Mouse (Mus musculus) CH12F3 (cell line): Measurements from ENCODE around the gene Syt11.
"Not testable (repeated sequence)": the region's sequence is repeated elsewhere in the genome, so short reads cannot be mapped to it uniquely, and the experiment has no call there.

ENCODE experiments used
- in situ Hi-C: fragments of 300-500 bp; cut with MboI; formaldehyde crosslinking; loops from 2 replicates; pipeline ENCODE4 v1.14.3; 2020; ENCODE audit warnings: low sequenced_read_pairs

Gene Syt11

DNA sequence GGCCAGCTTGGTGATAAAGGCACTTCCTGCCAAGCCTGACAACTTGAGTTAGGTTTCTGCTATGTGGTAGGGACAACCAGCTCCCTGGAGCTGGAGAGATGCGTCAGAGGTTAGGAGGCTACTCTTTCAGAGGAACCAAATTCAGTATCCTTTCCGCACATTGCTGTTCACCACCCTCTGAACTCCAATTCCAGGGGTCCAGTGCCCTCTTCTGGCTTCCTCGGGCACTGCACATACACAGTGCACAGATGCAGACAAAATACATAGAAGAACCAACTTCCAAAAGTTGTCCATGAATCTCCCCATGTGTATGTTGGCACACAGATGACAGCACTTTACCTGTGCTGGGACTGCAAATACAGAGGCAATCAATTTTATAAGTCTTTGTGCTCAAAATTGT lies 36.3 kb downstream of the Syt11 start:
- in situ Hi-C loops, result no loop called here

DNA sequence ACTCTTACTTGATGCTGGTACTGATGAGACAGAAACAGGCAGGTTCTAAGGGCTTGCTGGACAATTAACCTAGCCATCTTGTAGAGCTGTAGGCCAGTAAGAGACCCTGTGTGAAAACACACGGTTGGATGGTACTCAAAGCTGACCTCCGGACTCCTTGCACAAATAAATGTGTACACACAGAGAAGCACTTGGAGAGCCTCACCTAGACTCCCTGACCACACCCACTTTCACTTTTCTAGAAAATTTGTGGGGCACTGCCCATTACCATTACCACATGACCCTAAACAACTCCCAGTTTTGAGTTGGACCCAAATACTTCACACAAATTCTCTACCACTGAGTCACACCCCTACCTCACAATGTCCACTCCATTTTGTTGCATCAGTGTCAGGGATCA lies 38.4 kb downstream of the Syt11 start:
- in situ Hi-C loops, result no loop called here

DNA sequence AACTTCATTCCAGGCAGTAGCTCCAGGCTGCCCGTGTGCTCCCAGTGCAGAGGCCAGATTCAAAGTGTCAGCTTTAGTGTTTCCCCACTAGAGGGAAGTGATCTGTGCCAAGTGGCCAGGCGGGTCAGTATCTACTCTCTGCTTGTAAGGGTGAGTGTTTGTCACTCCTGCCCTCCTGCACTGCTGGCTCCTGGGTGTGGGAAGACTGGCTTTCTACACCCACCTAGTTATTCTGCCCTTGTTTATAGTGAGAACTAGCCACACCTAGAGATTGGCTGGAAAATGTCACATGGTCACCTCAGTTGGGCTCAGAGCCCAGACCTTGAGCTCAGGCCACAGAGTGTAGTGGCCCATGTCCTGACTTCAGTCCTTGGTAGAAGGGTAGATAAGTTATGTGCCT lies 55.9 kb downstream of the Syt11 start:
- in situ Hi-C loops, result no loop called here

DNA sequence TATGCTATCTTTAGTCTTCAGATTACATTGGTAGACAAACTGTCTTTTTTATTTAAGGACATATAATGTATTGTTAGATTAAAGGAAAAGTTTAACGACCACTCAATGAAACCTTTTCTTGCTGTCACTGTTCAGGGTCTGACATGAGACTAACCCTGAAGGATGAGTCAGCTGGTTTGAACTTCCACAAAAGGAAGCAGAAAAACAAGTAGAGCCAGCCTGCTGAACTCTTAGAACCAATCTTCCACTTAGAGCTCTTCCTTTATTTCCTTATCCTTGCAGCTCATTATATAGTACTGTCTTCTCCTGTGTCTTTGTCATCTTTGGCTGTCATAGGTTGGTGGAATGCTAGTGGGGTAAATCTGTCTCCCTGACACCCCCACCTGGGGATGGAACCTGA lies 57.1 kb downstream of the Syt11 start:
- in situ Hi-C loops, result no loop called here

DNA sequence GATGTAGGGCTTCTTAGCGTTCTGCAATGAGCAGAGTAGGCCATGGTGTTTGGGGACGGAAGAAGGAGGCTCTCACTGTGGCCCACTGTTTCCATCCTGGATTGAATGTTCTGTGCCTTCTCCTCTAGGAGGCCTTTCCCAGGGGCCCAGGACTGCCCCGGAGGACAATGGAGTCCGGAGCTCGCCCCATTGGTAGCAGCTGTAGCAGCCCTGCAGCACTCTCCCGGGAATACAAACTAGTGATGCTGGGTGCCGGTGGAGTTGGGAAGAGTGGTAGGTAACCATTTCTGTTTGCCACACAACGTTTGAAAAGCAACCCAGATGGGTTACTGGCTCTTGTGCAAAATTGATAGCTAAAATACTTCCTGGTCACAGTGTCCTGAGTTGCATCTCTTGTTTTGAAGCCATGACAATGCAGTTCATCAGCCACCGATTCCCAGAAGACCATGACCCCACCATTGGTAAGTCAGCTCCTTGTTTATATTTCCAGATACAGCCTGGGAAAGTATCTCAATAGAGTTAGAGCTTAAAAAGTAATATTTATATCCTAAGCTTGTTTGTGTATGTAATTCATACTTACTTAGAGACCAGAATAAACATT lies 57.7 kb downstream of the Syt11 start:
- in situ Hi-C loops, result no loop called here

DNA sequence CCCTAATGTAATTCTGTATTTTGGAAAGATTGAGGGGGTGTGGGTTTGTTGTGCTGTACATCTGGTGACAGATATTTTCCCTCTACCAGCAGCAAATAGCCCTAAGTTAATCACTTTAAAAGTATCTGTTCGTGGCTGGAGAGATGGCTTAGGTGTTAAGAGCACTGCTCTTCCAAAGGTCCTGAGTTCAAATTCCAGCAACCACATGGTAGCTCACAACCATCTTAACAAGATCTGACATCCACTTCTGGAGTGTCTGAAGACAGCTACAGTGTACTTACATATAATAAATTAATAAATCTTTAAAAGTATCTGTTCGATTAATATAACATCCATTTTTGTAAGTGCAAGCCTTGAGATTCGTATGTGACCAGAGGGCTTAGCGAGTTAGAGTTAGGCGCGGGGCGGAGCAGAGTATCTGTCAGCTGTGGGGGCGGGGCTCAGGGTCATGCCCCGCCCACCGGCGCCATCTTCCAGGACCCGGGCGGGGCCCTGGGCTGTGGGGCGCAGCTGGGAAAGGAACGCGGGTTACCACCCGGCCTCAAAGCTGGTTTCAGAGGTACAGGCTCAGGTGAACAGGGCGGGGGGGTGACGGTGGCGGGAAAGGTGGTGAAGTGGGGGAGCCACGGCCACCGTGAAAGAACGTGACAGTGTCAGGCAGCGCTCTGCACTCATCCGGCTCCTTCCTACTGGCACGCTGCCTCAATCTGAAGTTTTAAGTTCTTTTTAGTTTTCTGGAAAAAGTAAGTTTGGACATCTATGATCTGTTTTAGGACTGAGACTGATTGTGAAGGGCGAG lies 58.4 kb downstream of the Syt11 start, which contains the start of gene Rit1:
Gene Rit1, plus strand, starts transcription at position 440 of the 799 bp plus-strand sequence.
- in situ Hi-C loops, result no loop called here

DNA sequence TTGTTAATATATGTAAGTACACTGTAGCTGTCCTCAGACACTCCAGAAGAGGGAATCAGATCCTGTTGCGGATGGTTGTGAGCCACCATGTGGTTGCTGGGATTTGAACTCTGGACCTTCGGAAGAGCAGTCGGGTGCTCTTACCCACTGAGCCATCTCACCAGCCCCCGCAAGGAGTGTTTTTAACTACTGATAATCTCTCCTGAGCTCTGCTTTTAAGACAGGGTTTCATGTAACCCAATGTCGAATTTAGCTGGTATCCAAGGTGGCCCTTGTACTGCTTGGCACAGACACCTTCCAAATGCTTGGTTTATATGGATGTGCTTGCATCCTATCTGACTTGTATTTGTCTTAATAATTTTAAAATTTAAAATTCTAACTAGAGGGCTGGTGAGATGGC lies 59.2 kb downstream of the Syt11 start:
- in situ Hi-C loops, result not testable (repeated sequence)

DNA sequence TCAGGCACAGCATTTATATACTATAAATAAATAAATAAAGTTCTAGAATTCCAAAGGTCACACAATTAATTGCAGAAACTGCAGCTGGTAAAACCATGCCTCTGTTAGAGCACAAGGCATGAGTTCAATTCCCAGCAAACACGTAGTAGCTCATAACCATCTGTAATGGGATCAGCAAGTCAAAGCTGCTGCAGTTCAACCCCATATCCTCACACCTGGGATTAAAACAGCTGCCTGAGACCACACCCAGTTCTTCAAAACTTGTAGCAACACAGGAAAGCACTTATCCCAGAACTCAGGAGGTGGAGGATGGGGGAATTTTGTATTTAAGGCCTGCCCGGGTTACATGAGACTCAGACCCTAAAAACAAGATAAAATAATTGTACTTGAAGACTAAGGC lies 60.2 kb downstream of the Syt11 start:
- in situ Hi-C loops, result no loop called here

DNA sequence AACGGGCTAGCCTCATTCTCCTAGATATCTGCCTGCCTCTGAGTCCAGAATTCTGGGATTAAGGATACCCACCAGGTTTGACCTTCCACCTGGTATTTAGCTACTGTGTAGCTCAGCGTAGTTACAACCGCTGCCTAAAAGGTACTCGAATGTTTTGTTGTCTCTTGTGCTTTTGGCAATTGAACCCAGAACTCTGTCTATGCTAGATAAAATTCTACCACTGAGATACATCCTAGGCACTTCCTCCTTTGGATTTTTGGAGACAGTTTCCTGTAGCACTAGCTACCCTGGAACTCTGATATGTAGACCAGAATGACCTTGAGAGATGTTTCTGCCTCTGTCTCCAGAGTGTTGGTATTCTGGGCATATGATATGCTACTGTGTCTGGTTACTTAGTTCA lies 61.3 kb downstream of the Syt11 start:
- in situ Hi-C loops, result no loop called here

DNA sequence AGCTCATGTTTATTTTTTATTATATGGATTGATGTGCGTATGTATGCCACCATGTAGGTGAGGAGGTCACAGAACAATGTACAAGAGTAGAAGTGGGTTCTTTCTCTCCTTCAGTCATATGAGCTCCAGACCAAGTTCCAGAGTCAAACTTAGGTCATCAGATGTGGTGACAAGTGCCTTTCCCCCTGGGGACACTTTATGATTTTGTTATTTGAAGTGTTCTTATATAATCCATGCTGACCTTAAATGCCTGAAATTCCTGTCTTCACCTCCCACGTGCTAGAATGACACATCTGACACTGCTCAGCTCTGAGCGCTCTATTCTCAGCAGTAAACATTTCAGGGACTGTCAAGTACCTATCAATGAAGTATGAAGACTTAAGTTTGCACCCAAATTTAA lies 73.7 kb downstream of the Syt11 start:
- in situ Hi-C loops, result no loop called here

DNA sequence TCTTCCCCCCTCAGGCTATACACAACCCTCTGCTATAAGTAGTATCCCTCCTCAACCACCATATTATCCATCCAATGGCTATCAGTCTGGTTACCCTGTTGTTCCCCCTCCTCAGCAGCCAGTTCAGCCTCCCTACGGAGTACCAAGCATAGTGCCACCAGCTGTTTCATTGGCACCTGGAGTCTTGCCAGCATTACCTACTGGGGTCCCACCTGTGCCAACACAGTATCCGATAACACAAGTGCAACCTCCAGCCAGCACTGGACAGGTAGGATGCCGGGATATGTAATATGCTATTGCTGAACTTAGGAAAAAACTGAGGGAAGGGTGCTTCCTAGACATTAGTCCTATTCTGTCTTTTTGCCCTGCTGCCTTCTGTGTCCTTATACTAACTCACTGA lies 74.7 kb downstream of the Syt11 start:
- in situ Hi-C loops, result no loop called here

DNA sequence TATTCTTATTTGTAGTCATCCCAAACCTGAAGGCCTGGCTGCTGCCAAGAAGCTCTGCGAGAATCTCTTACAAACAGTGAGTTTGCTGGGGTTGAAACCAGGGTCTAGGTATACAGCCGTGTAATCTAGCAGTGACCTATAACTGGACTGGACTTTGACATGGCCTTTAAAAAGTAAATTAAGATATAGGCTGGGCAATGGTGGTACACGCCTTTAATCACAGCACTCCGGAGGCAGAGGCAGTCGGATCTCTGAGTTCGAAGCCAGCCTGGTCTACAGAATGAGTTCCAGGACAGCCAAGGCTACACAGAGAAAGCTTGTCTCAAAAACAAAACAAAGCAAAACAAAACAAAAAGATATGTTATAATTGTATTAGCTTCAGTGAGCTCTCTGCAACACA lies 76.1 kb downstream of the Syt11 start:
- in situ Hi-C loops, result no loop called here

DNA sequence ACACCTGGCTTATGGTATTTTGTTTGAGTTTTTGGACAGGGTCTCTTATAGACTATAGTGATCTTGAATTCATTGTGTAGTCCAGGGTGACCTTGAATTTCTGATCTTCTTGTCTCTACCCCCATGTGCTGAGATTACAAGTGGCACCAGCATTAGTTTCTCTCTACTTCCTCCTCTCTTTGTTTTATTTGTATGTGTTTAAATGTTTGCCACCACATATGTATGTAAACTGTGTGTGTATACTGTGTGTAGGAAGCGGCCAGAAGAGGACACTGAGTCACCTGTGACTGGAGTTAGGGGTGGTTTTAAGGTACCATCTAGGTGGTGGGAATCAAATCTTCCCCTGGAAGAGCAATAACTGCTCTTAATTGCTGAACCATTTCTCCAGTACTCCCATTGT lies 76.9 kb downstream of the Syt11 start:
- in situ Hi-C loops, result no loop called here

DNA sequence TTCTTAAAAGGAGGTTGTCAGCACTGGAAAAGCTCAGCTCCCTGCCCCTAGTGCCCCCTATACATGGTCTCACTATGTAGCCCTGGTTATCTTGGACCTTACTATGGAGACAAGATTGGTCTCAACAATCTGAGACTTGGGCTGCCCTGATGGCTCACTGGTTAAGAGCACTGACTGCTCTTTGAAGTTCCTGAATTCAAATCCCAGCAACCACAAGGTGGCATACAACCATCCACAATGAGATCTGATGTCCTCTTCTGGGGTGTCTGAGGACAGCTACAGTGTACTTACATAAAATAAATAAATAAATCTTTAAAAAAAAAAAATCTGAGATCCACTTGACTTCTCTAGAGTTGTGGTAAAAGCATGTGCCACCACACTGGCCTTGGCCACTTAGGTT lies 79.4 kb downstream of the Syt11 start:
- in situ Hi-C loops, result no loop called here
